Comparison of ENCODE assay signal across 7 mouse cellular contexts in genomic region chr6:47813257-47813878, GRCm38 (mm10). TPM values are rescaled to one million over a fixed set of nuclear protein-coding genes. Genes with fewer than 3 reads are reported as not detected.
DNase-seq lines count a peak whose midpoint lies in the region; ATAC-seq lines count a peak whose summit lies in the region.

Gene Pdia4 (minus strand): TSS chr6:47813430.

- H3K27me3 ChIP-seq in embryonic facial prominence, embryonic 11.5 days (ENCODE audit: control insufficient read depth, insufficient read depth, low read length) = no peaks in the 10 kb centered on the region
- H3K27me3 ChIP-seq in limb, embryonic 10.5 days (ENCODE audit: low read depth, poor library complexity, severe bottlenecking) = no peaks in the 10 kb centered on the region
- no peaks in the 10 kb centered on the region for H3K27me3 ChIP-seq in midbrain, embryonic 13.5 days

- whole genome bisulfite sequencing in embryonic facial prominence, embryonic 11.5 days = 0% methylated on average over 44 of the region's 44 CpGs
- under 1% methylated on average over 44 of the region's 44 CpGs for WGBS in limb, embryonic 10.5 days
- under 1% methylated on average over 44 of the region's 44 CpGs for WGBS in midbrain, embryonic 13.5 days

- no peaks in the 10 kb centered on the region for H3K9me3 ChIP-seq in embryonic facial prominence, embryonic 11.5 days (replicated peaks; ENCODE audit: control insufficient read depth, low read length)
- no peaks in the 10 kb centered on the region for H3K9me3 ChIP-seq in limb, embryonic 10.5 days (replicated peaks)
- no peaks in the 10 kb centered on the region for H3K9me3 ChIP-seq in midbrain, embryonic 13.5 days

- peak; percentile 99 for ATAC-seq in embryonic facial prominence, embryonic 11.5 days (replicated peaks; ENCODE audit: insufficient number of reproducible peaks, low FRiP score, low TSS enrichment, low read depth)
- peak; percentile 92 for ATAC-seq in granulocyte monocyte progenitor cell, adult 5-6 weeks (replicated peaks; ENCODE audit: poor library complexity, severe bottlenecking)
- ATAC-seq in midbrain, embryonic 13.5 days = peak; percentile 100

- no peaks in the 10 kb centered on the region for H3K36me3 ChIP-seq in embryonic facial prominence, embryonic 11.5 days (replicated peaks; ENCODE audit: control insufficient read depth, insufficient read depth, low read depth, low read length)
- peaks cover 29% of the 10 kb centered on the region for H3K36me3 ChIP-seq in limb, embryonic 10.5 days
- H3K36me3 ChIP-seq in midbrain, embryonic 13.5 days = peaks cover 23% of the 10 kb centered on the region

- peak; percentile 99 for DNase-seq in adrenal gland, postnatal 14 days
- peak; percentile 99 for DNase-seq in embryonic facial prominence, embryonic 11.5 days (ENCODE audit: low spot score)
- DNase-seq in kidney, adult 11 months = peak; percentile 100
- peak; percentile 99 for DNase-seq in limb, embryonic 10.5 days (ENCODE audit: low spot score)
- peak; percentile 98 for DNase-seq in spleen, adult 12 weeks (ENCODE audit: low spot score)

- no peaks in the 10 kb centered on the region; the same call in 1 of the 2 replicates for H3K4me1 ChIP-seq in embryonic facial prominence, embryonic 11.5 days (ENCODE audit: control insufficient read depth, insufficient read depth, low read length)
- peaks cover 27% of the 10 kb centered on the region for H3K4me1 ChIP-seq in limb, embryonic 10.5 days
- H3K4me1 ChIP-seq in midbrain, embryonic 13.5 days (replicated peaks) = peaks cover 41% of the 10 kb centered on the region

- peak within 1 kb of the TSS; percentile 81 for H3K4me2 ChIP-seq in embryonic facial prominence, embryonic 11.5 days (ENCODE audit: low read depth, low read length)
- peak within 1 kb of the TSS; percentile 89 for H3K4me2 ChIP-seq in midbrain, embryonic 13.5 days (replicated peaks)

- H3K27ac ChIP-seq in embryonic facial prominence, embryonic 11.5 days (replicated peaks; ENCODE audit: low read depth, low read length) = peak within 1 kb of the TSS; percentile 86
- H3K27ac ChIP-seq in limb, embryonic 10.5 days = peak within 1 kb of the TSS; percentile 94
- H3K27ac ChIP-seq in midbrain, embryonic 13.5 days = peak within 1 kb of the TSS; percentile 94

- H3K4me3 ChIP-seq in embryonic facial prominence, embryonic 11.5 days (ENCODE audit: low read depth, low read length) = peak within 1 kb of the TSS; percentile 70
- peak within 1 kb of the TSS; percentile 87 for H3K4me3 ChIP-seq in limb, embryonic 10.5 days
- peak within 1 kb of the TSS; percentile 90 for H3K4me3 ChIP-seq in midbrain, embryonic 13.5 days (replicated peaks)

- peak within 1 kb of the TSS; percentile 90 for H3K9ac ChIP-seq in embryonic facial prominence, embryonic 11.5 days (replicated peaks; ENCODE audit: low read length)
- H3K9ac ChIP-seq in midbrain, embryonic 13.5 days (replicated peaks) = peak within 1 kb of the TSS; percentile 95

RNA-seq across cellular contexts. Expression of gene Pdia4, which starts in this region (rescaled TPM):
- total RNA-seq in adrenal gland, postnatal 14 days (2021) = 80.5 and 90.4 TPM in 2 replicates
- 324 and 338 TPM in 2 replicates for polyA plus RNA-seq in embryonic facial prominence, embryonic 11.5 days (2014; fragmentation: Nextera tagmentation; extraction: Ambion mirVana)
- total RNA-seq in granulocyte monocyte progenitor cell, adult 5-6 weeks (2014; fragmentation: Nextera tagmentation) = 157 and 161 TPM in 2 replicates
- total RNA-seq in granulocyte monocyte progenitor cell, adult 5-6 weeks (2017) = 534 and 557 TPM in 2 replicates
- polyA plus RNA-seq in limb, embryonic 10.5 days (2016; fragmentation: Nextera tagmentation; extraction: Ambion mirVana) = 284 and 298 TPM in 2 replicates
- 171 and 175 TPM in 2 replicates for polyA plus RNA-seq in midbrain, embryonic 13.5 days (2015; fragmentation: Nextera tagmentation; extraction: Ambion mirVana)

Comparison
In these comparisons a context has a peak if more than half of its experiments do, and no peak if none do; other contexts are left out.
1. Peak in every context shown above with its lines: DNase-seq, ATAC-seq, H3K4me3 ChIP-seq and H3K27ac ChIP-seq.